Mouse (Mus musculus) forebrain, embryonic 13.5 days (tissue): ENCODE measurements around the gene Dusp9. TPM values are rescaled to one million over a fixed set of nuclear protein-coding genes. Genes with fewer than 3 reads are reported as not detected.

Source experiments
- ATAC-seq: fragments of 200-750 bp; cut with Nextera tagmentation; 2 replicates; pipeline ENCODE4 v1.8.0; 2017
- H3K27ac ChIP-seq: fragments of 300-500 bp; sonication (generic); 2 replicates; pipeline ENCODE4 v1.5.1; 2015; ENCODE audit warnings: inconsistent platforms, mild to moderate bottlenecking, moderate library complexity
- H3K27me3 ChIP-seq: fragments of 300-500 bp; sonication (generic); 2 replicates; pipeline ENCODE4 v1.6.1; 2015; ENCODE audit warnings: mild to moderate bottlenecking, inconsistent platforms
- H3K36me3 ChIP-seq: fragments of 300-500 bp; sonication (generic); 2 replicates; pipeline ENCODE4 v1.6.1; 2015; ENCODE audit warnings: mild to moderate bottlenecking, inconsistent platforms; ENCODE audit not compliant: poor library complexity, severe bottlenecking
- H3K4me1 ChIP-seq: fragments of 300-500 bp; sonication (generic); 2 replicates; pipeline ENCODE4 v1.6.1; 2015; ENCODE audit warnings: inconsistent platforms
- H3K4me2 ChIP-seq: fragments of 300-500 bp; sonication (generic); 2 replicates; pipeline ENCODE4 v1.6.1; 2015; ENCODE audit warnings: inconsistent platforms, mild to moderate bottlenecking, moderate library complexity
- H3K4me3 ChIP-seq: fragments of 300-500 bp; sonication (generic); 2 replicates; pipeline ENCODE4 v1.5.1; 2015; ENCODE audit warnings: mild to moderate bottlenecking, inconsistent platforms
- H3K9ac ChIP-seq: fragments of 300-500 bp; sonication (generic); 2 replicates; pipeline ENCODE4 v1.6.1; 2015; ENCODE audit warnings: mild to moderate bottlenecking, inconsistent platforms
- H3K9me3 ChIP-seq: fragments of 300-500 bp; sonication (generic); replicated peaks from 2 replicates; pipeline ENCODE4 v1.6.1; 2016; ENCODE audit warnings: inconsistent platforms
- WGBS: fragments of 180-500 bp; shearing (Covaris S2); methylation state at CpG from one replicate; pipeline ENCODE4 v1.1.7; 2015; 5-methylcytosine and 5-hydroxymethylcytosine counted together
- polyA plus RNA-seq: library from polyadenylated mRNA; unstranded; fragments of >200 nt; fragmentation: Nextera tagmentation; extraction: Ambion mirVana; gene quantifications from 2 replicates; pipeline ENCODE4 v1.2.1, GENCODE M21; 2015

The Dusp9 gene
- polyA plus RNA-seq, 1 experiment from 2014 or later, result 0.90 TPM

- Histone ChIP-seq H3K4me2 (peak overlapping the region; percentile 58), H3K27me3 (peaks cover 62% of the 10 kb centered on the region), H3K4me3 (peak overlapping the region; percentile 33), H3K9me3 (no peaks in the 10 kb centered on the region), H3K36me3 (no peaks in the 10 kb centered on the region), H3K27ac (no peak overlapping the region), H3K9ac (peak overlapping the region; percentile 16; the same call in 1 of the 2 replicates), H3K4me1 (peaks cover 11% of the 10 kb centered on the region)
- ATAC-seq, result no peak
- 30% methylated on average over 37 of the region's 41 CpGs for WGBS
These were observed 766 bp downstream of the Dusp9 start for GRCm38 (mm10) chrX:73639901-73640469.

GRCm38 (mm10) chrX:73645121-73645520 lies 5.9 kb downstream of the Dusp9 start:
- WGBS, result 26% methylated on average over 4 of the region's 4 CpGs
- H3K27me3 ChIP-seq, result peaks cover 15% of the 10 kb centered on the region
- H3K4me1 ChIP-seq, result no peaks in the 10 kb centered on the region
- H3K36me3 ChIP-seq, result no peaks in the 10 kb centered on the region
- H3K4me3 ChIP-seq, result no peak overlapping the region
- no peaks in the 10 kb centered on the region for H3K9me3 ChIP-seq
- H3K9ac ChIP-seq, result no peak overlapping the region
- ATAC-seq, result no peak
- no peak overlapping the region for H3K27ac ChIP-seq
- H3K4me2 ChIP-seq, result no peak overlapping the region

GRCm38 (mm10) chrX:73650869-73651268 lies 11.7 kb downstream of the Dusp9 start:
- ATAC-seq, result no peak
- Histone ChIP-seq H3K27ac (no peak overlapping the region), H3K9me3 (no peaks in the 10 kb centered on the region), H3K4me1 (no peaks in the 10 kb centered on the region), H3K36me3 (no peaks in the 10 kb centered on the region), H3K9ac (no peak overlapping the region), H3K27me3 (no peaks in the 10 kb centered on the region), H3K4me2 (no peak overlapping the region), H3K4me3 (no peak overlapping the region)
- 82% methylated on average over 3 of the region's 3 CpGs for WGBS

GRCm38 (mm10) chrX:73653392-73653791 lies 14.2 kb downstream of the Dusp9 start:
- H3K4me2 ChIP-seq, result no peak overlapping the region
- no peak overlapping the region for H3K27ac ChIP-seq
- no peaks in the 10 kb centered on the region for H3K27me3 ChIP-seq
- 85% methylated on average over 6 of the region's 6 CpGs for WGBS
- no peaks in the 10 kb centered on the region for H3K9me3 ChIP-seq
- H3K9ac ChIP-seq, result no peak overlapping the region
- no peak overlapping the region for H3K4me3 ChIP-seq
- H3K4me1 ChIP-seq, result peaks cover 4% of the 10 kb centered on the region; the same call in 1 of the 2 replicates
- ATAC-seq, result no peak
- H3K36me3 ChIP-seq, result no peaks in the 10 kb centered on the region

- no peaks in the 10 kb centered on the region for H3K27me3 ChIP-seq
- H3K9ac ChIP-seq, result no peak overlapping the region
- ATAC-seq, result peak; percentile 65
- no peaks in the 10 kb centered on the region for H3K36me3 ChIP-seq
- no peak overlapping the region for H3K4me3 ChIP-seq
- no peaks in the 10 kb centered on the region for H3K9me3 ChIP-seq
- H3K4me1 ChIP-seq, result peaks cover 8% of the 10 kb centered on the region; the same call in 1 of the 2 replicates
- no peak overlapping the region for H3K27ac ChIP-seq
- H3K4me2 ChIP-seq, result no peak overlapping the region
- 18% methylated on average over 6 of the region's 6 CpGs for WGBS
These were observed 15.0 kb downstream of the Dusp9 start for GRCm38 (mm10) chrX:73654177-73654576.

- Histone ChIP-seq H3K27ac (no peak overlapping the region), H3K36me3 (no peaks in the 10 kb centered on the region), H3K4me2 (no peak overlapping the region), H3K9ac (no peak overlapping the region), H3K27me3 (no peaks in the 10 kb centered on the region), H3K9me3 (no peaks in the 10 kb centered on the region), H3K4me1 (peaks cover 8% of the 10 kb centered on the region; the same call in 1 of the 2 replicates), H3K4me3 (no peak overlapping the region)
- ATAC-seq, result no peak
- 79% methylated on average over 3 of the region's 3 CpGs for WGBS
These were observed 16.3 kb downstream of the Dusp9 start for GRCm38 (mm10) chrX:73655529-73655928.

DNA sequence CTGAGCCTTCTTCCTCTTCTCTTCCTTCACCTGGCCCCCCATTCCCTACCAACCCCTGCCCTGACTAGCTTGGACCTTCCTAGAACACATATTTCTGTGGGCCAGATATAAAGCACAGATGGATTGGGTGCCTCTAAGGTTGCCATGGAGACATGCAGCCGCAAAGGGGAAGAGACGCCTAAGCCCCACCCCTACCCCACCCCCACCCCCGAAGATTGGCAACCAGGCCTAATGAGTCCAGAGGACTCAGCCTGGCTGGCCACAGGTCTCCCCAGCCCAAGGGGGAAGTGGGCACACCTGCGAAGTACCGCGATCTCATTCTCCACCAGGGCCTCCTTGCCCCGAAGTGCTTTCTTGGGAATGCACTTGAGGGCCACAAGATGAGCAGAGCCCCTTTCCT lies 19.2 kb downstream of the Dusp9 start:
- no peaks in the 10 kb centered on the region for H3K9me3 ChIP-seq
- H3K27ac ChIP-seq, result no peak overlapping the region
- peak overlapping the region; percentile 69 for H3K4me2 ChIP-seq
- H3K36me3 ChIP-seq, result no peaks in the 10 kb centered on the region
- H3K9ac ChIP-seq, result no peak overlapping the region
- 40% methylated on average over 7 of the region's 7 CpGs for WGBS
- peaks cover 8% of the 10 kb centered on the region; the same call in 1 of the 2 replicates for H3K4me1 ChIP-seq
- peak overlapping the region; percentile 9; the same call in 1 of the 2 replicates for H3K4me3 ChIP-seq
- ATAC-seq, result no peak
- H3K27me3 ChIP-seq, result no peaks in the 10 kb centered on the region

- Histone ChIP-seq H3K27me3 (no peaks in the 10 kb centered on the region), H3K9me3 (no peaks in the 10 kb centered on the region), H3K4me2 (peak overlapping the region; percentile 69), H3K36me3 (no peaks in the 10 kb centered on the region), H3K27ac (no peak overlapping the region), H3K4me1 (peaks cover 8% of the 10 kb centered on the region; the same call in 1 of the 2 replicates), H3K4me3 (peak overlapping the region; percentile 50), H3K9ac (peak overlapping the region; percentile 67)
- 48% methylated on average over 13 of the region's 13 CpGs for WGBS
- peak; percentile 34 for ATAC-seq
These were observed 19.8 kb downstream of the Dusp9 start for GRCm38 (mm10) chrX:73658936-73659574.

GRCm38 (mm10) chrX:73659575-73660283 lies 20.5 kb downstream of the Dusp9 start, which contains the start of gene Pnck:
Gene Pnck, minus strand, starts transcription at chrX:73660117.
- H3K9me3 ChIP-seq, result no peaks in the 10 kb centered on the region
- no peak within 1 kb of the TSS for H3K27ac ChIP-seq
- no peaks in the 10 kb centered on the region for H3K36me3 ChIP-seq
- H3K9ac ChIP-seq, result peak within 1 kb of the TSS; percentile 67
- 13% methylated on average over 11 of the region's 57 CpGs for WGBS
- peaks cover 8% of the 10 kb centered on the region; the same call in 1 of the 2 replicates for H3K4me1 ChIP-seq
- H3K4me3 ChIP-seq, result peak within 1 kb of the TSS; percentile 50
- H3K27me3 ChIP-seq, result no peaks in the 10 kb centered on the region
- peak; percentile 75 for ATAC-seq
- peak within 1 kb of the TSS; percentile 69 for H3K4me2 ChIP-seq

DNA sequence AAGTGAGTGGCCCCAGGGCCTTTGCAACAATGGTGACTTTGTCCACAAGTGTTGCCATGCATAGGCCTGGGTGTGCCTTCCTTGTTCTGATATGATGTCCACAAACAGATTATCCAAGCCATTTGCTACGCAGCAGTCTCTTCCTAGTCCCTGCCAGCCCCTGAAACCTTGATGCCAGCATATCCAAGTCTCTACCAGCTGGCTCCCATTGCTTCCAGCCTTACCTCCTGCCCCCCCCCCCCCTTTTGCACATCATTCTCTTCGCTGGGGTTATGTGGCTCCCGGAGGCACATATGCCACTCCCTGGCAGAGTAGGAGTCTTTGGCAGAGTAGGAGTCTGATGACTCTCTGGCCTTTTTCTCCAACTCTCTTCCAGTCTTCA lies 21.1 kb downstream of the Dusp9 start:
- no peak overlapping the region for H3K27ac ChIP-seq
- peak; percentile 22 for ATAC-seq
- 73% methylated on average over 2 of the region's 3 CpGs for WGBS

GRCm38 (mm10) chrX:73663143-73663542 lies 23.9 kb downstream of the Dusp9 start:
- no peak overlapping the region for H3K9ac ChIP-seq
- H3K9me3 ChIP-seq, result no peaks in the 10 kb centered on the region
- H3K27me3 ChIP-seq, result no peaks in the 10 kb centered on the region
- no peaks in the 10 kb centered on the region for H3K36me3 ChIP-seq
- H3K4me3 ChIP-seq, result no peak overlapping the region
- H3K4me2 ChIP-seq, result no peak overlapping the region
- peaks cover 6% of the 10 kb centered on the region; the same call in 1 of the 2 replicates for H3K4me1 ChIP-seq
- H3K27ac ChIP-seq, result no peak overlapping the region
- ATAC-seq, result no peak

More for the DNA sequence above, 21.1 kb downstream of the Dusp9 start:
- H3K4me3 ChIP-seq, result peak overlapping the region; percentile 50
- H3K4me2 ChIP-seq, result peak overlapping the region; percentile 69
- H3K36me3 ChIP-seq, result no peaks in the 10 kb centered on the region
- H3K27me3 ChIP-seq, result no peaks in the 10 kb centered on the region
- no peaks in the 10 kb centered on the region for H3K9me3 ChIP-seq
- H3K4me1 ChIP-seq, result peaks cover 8% of the 10 kb centered on the region; the same call in 1 of the 2 replicates
- H3K9ac ChIP-seq, result peak overlapping the region; percentile 67

- no peak overlapping the region for H3K27ac ChIP-seq
- no peak overlapping the region for H3K9ac ChIP-seq
- H3K9me3 ChIP-seq, result no peaks in the 10 kb centered on the region
- peak; percentile 61 for ATAC-seq
- 56% methylated on average over 4 of the region's 4 CpGs for WGBS
- H3K27me3 ChIP-seq, result no peaks in the 10 kb centered on the region
- no peak overlapping the region for H3K4me3 ChIP-seq
- peaks cover 15% of the 10 kb centered on the region; the same call in 1 of the 2 replicates for H3K4me1 ChIP-seq
- peaks cover 9% of the 10 kb centered on the region for H3K36me3 ChIP-seq
- H3K4me2 ChIP-seq, result no peak overlapping the region
These were observed 32.8 kb downstream of the Dusp9 start for GRCm38 (mm10) chrX:73672031-73672431.
